24 mouse cellular contexts compared by ENCODE assay signal in genomic region chr15:98569795-98570365, GRCm38 (mm10). TPM values are rescaled to one million over a fixed set of nuclear protein-coding genes. Genes with fewer than 3 reads are reported as not detected.
DNase-seq lines count a peak whose midpoint lies in the region; ATAC-seq and TF ChIP-seq lines count a peak whose summit lies in the region.
"Had no signal": no experiment of that assay in that cellular context is flagged by ENCODE, and none has a peak within 500 bp of the region (broad histone marks: within the 10 kb centered on the region; RNA-seq: fewer than 3 reads in every experiment).

No protein-coding gene starts in this region.

- H3K4me2 ChIP-seq in hindbrain, embryonic 13.5 days = no peak overlapping the region
- no peak overlapping the region for H3K4me2 ChIP-seq in hindbrain, embryonic 12.5 days (replicated peaks)

- H3K36me3 ChIP-seq in hindbrain, embryonic 13.5 days = no peaks in the 10 kb centered on the region
- no peaks in the 10 kb centered on the region for H3K36me3 ChIP-seq in hindbrain, embryonic 12.5 days
- no peaks in the 10 kb centered on the region for H3K36me3 ChIP-seq in testis, adult 2 months (ENCODE audit: control insufficient read depth, insufficient read depth, low read length)
- H3K36me3 ChIP-seq: neural tube, embryonic 12.5 days had no signal

- peak overlapping the region; percentile 13; the same call in 1 of the 2 replicates for H3K9ac ChIP-seq in hindbrain, embryonic 13.5 days
- no peak overlapping the region for H3K9ac ChIP-seq in hindbrain, embryonic 12.5 days

- TF ChIP-seq CTCF in testis, adult 2 months (IDR thresholded peaks at IDR 0.05; ENCODE audit: control insufficient read depth, insufficient read depth, insufficient replicate concordance, low read depth, low read length) = no peak

- 89% methylated on average over 4 of the region's 4 CpGs for WGBS in hindbrain, embryonic 13.5 days
- WGBS in hindbrain, embryonic 12.5 days = 88% methylated on average over 4 of the region's 4 CpGs

- 0 out of 2 replicates have a peak, but pooled peaks cover 5% of the 10 kb centered on the region for H3K27me3 ChIP-seq in hindbrain, embryonic 13.5 days
- no peaks in the 10 kb centered on the region for H3K27me3 ChIP-seq in hindbrain, embryonic 12.5 days
- no peaks in the 10 kb centered on the region for H3K27me3 ChIP-seq in testis, adult 2 months (ENCODE audit: control insufficient read depth, insufficient read depth, low read length)
- H3K27me3 ChIP-seq: neural tube, embryonic 12.5 days had no signal

- peaks cover 26% of the 10 kb centered on the region for H3K4me1 ChIP-seq in hindbrain, embryonic 13.5 days (replicated peaks)
- peaks cover 26% of the 10 kb centered on the region for H3K4me1 ChIP-seq in hindbrain, embryonic 12.5 days
- peaks cover 9% of the 10 kb centered on the region for H3K4me1 ChIP-seq in testis, adult 2 months (ENCODE audit: control insufficient read depth, insufficient read depth, low read length)

- no peak overlapping the region for H3K4me3 ChIP-seq in hindbrain, embryonic 13.5 days
- no peak overlapping the region for H3K4me3 ChIP-seq in hindbrain, embryonic 12.5 days
- H3K4me3 ChIP-seq in testis, adult 2 months (ENCODE audit: control insufficient read depth, low read depth, low read length) = peak overlapping the region; percentile 71
- H3K4me3 ChIP-seq: left cerebral cortex, adult 2 months; neural tube, embryonic 12.5 days had no signal

- peak; percentile 37 for DNase-seq in cerebellum, adult 9-11 months
- no peak for DNase-seq in cerebellum, postnatal 4 days (ENCODE audit: low spot score in 2 of 2)
- no peak for DNase-seq in testis, postnatal 10 days (ENCODE audit: low spot score)
- no peak for DNase-seq in adrenal gland, adult 2 months
- DNase-seq: kidney, adult 9 months; layer of hippocampus, adult 9-11 months; left cerebral cortex, postnatal 4 days; liver; lung, adult 2 months; right cerebral cortex, adult 18-20 months; thymus, postnatal 14 days had no signal

- no peak for TF ChIP-seq POLR2A in testis, adult 2 months (IDR thresholded peaks at IDR 0.05; ENCODE audit: control insufficient read depth, low read depth, low read length)

- no peak overlapping the region for H3K27ac ChIP-seq in hindbrain, embryonic 13.5 days
- no peak overlapping the region for H3K27ac ChIP-seq in hindbrain, embryonic 12.5 days
- H3K27ac ChIP-seq in testis, adult 2 months (ENCODE audit: control insufficient read depth, insufficient read depth, low read depth, low read length) = no peak overlapping the region
- H3K27ac ChIP-seq: hindbrain, embryonic 10.5 days; left cerebral cortex, adult 2 months; neural tube, embryonic 12.5 days; stomach, postnatal 0 days had no signal

- ATAC-seq in hindbrain, embryonic 13.5 days (ENCODE audit: low FRiP score) = no peak
- no peak for ATAC-seq in hindbrain, embryonic 12.5 days (ENCODE audit: low FRiP score)
- ATAC-seq: CD4-positive, CD25-positive, alpha-beta regulatory T cell, adult 4 months; forebrain, embryonic 16.5 days had no signal

- no peaks in the 10 kb centered on the region for H3K9me3 ChIP-seq in hindbrain, embryonic 13.5 days
- H3K9me3 ChIP-seq in hindbrain, embryonic 12.5 days (replicated peaks) = no peaks in the 10 kb centered on the region
- H3K9me3 ChIP-seq: hindbrain, embryonic 10.5 days; neural tube, embryonic 12.5 days had no signal

RNA-seq across cellular contexts. Expression of gene Ccnt1, which starts 0.8 kb away (rescaled TPM):
- 69.7 and 77.0 TPM in 2 replicates for polyA plus RNA-seq in hindbrain, embryonic 13.5 days (2015; fragmentation: Nextera tagmentation; extraction: Ambion mirVana)
- polyA plus RNA-seq in hindbrain, embryonic 12.5 days (2016; fragmentation: Nextera tagmentation; extraction: Ambion mirVana) = 63.2 and 65.5 TPM in 2 replicates
- polyA plus RNA-seq in testis, adult 2 months (2012; rRNA removed) = 11.4 and 15.1 TPM in 2 replicates
- 10 to 100 TPM; 42.2 to 66.4 TPM for total RNA-seq in adrenal gland, adult 2 months (2021)
- 3.9 and 5.8 TPM in 2 replicates for polyA plus RNA-seq in adrenal gland, adult 2 months (2012; rRNA removed)

RNA-seq across cellular contexts. Expression of gene 4930415O20Rik, which starts 0.9 kb away (rescaled TPM):
- polyA plus RNA-seq in hindbrain, embryonic 13.5 days (2015; fragmentation: Nextera tagmentation; extraction: Ambion mirVana) = 0.39 TPM in 1 of 2 replicates, not detected in the other
- 0.43 and 0.46 TPM in 2 replicates for polyA plus RNA-seq in hindbrain, embryonic 12.5 days (2016; fragmentation: Nextera tagmentation; extraction: Ambion mirVana)
- 88.1 and 104 TPM in 2 replicates for polyA plus RNA-seq in testis, adult 2 months (2012; rRNA removed)
- total RNA-seq in adrenal gland, adult 2 months (2021) = under 1 TPM; 0.58 to 0.59 TPM
- 0.22 TPM in 1 of 2 replicates, not detected in the other for polyA plus RNA-seq in adrenal gland, adult 2 months (2012; rRNA removed)
- total RNA-seq: common myeloid progenitor, adult 5-6 weeks; granulocyte monocyte progenitor cell, adult 5-6 weeks; left cerebral cortex, adult 2 months; left cerebral cortex, postnatal 4 days had no signal
- polyA plus RNA-seq: brain, embryonic 14.5 days; CD4-positive, CD25-positive, alpha-beta regulatory T cell, adult 4 months; embryonic facial prominence, embryonic 11.5 days; hindbrain, embryonic 10.5 days; lung, adult 2 months; neural tube, embryonic 12.5 days had no signal

RNA-seq across cellular contexts. Expression of gene Kansl2, which starts 35.8 kb away (rescaled TPM):
- 131 and 132 TPM in 2 replicates for polyA plus RNA-seq in hindbrain, embryonic 13.5 days (2015; fragmentation: Nextera tagmentation; extraction: Ambion mirVana)
- 166 and 167 TPM in 2 replicates for polyA plus RNA-seq in hindbrain, embryonic 12.5 days (2016; fragmentation: Nextera tagmentation; extraction: Ambion mirVana)
- 19.8 and 20.1 TPM in 2 replicates for polyA plus RNA-seq in testis, adult 2 months (2012; rRNA removed)
- total RNA-seq in adrenal gland, adult 2 months (2021) = 10 to 100 TPM; 70.7 to 99.0 TPM
- polyA plus RNA-seq in adrenal gland, adult 2 months (2012; rRNA removed) = 44.6 and 49.5 TPM in 2 replicates

RNA-seq across cellular contexts. Expression of gene Adcy6, which starts 40.0 kb away (rescaled TPM):
- polyA plus RNA-seq in hindbrain, embryonic 13.5 days (2015; fragmentation: Nextera tagmentation; extraction: Ambion mirVana) = 10.1 and 11.7 TPM in 2 replicates
- 15.9 and 18.6 TPM in 2 replicates for polyA plus RNA-seq in hindbrain, embryonic 12.5 days (2016; fragmentation: Nextera tagmentation; extraction: Ambion mirVana)
- polyA plus RNA-seq in testis, adult 2 months (2012; rRNA removed) = 15.0 and 18.8 TPM in 2 replicates
- 10 to 100 TPM; 35.5 to 67.1 TPM for total RNA-seq in adrenal gland, adult 2 months (2021)
- 44.6 and 49.2 TPM in 2 replicates for polyA plus RNA-seq in adrenal gland, adult 2 months (2012; rRNA removed)

Comparison
In these comparisons a context has a peak if more than half of its experiments do, and no peak if none do; other contexts are left out.
1. RNA of gene 4930415O20Rik, which starts 0.9 kb away (polyA plus RNA-seq): 88.1 to 104 TPM in testis, adult 2 months; 0.43 to 0.46 TPM in hindbrain, embryonic 12.5 days, 0.22 TPM in adrenal gland, adult 2 months and 0.39 TPM in hindbrain, embryonic 13.5 days; every median in the first group is over 10 times any median in the second.